Mouse (Mus musculus) cerebellum, postnatal 25 days (tissue): ENCODE results near the gene Fahd1.

Experiments used
- DNase-seq, 2 experiments: peaks; one replicate each; pipeline ENCODE4 v3.0.0; 2021; ENCODE audit warnings: mixed read lengths in 2 of 2

Gene Fahd1

GRCm38 (mm10) chr17:24844525-24844924 is 5.6 kb downstream of the Fahd1 start:
- no peak for DNase-seq

GRCm38 (mm10) chr17:24842631-24843030 is 7.5 kb downstream of the Fahd1 start:
- peak in 1 of 2 experiments; percentile 36 for DNase-seq

- DNase-seq, result peak; percentile 62 to 78
Observed at GRCm38 (mm10) chr17:24841133-24841532, 9.0 kb downstream of the Fahd1 start.

GRCm38 (mm10) chr17:24840341-24840740 is 9.8 kb downstream of the Fahd1 start:
- no peak for DNase-seq

- DNase-seq, result no peak
Observed at GRCm38 (mm10) chr17:24839842-24840241, 10.3 kb downstream of the Fahd1 start, which contains the start of gene Hagh. Gene Hagh, plus strand, starts transcription at chr17:24840143.

- DNase-seq, result no peak
Observed at GRCm38 (mm10) chr17:24821351-24822280, 28.5 kb downstream of the Fahd1 start.

- DNase-seq, result no peak
Observed at GRCm38 (mm10) chr17:24819469-24819868, 30.7 kb downstream of the Fahd1 start.

- no peak for DNase-seq
Observed at GRCm38 (mm10) chr17:24818172-24818571, 32.0 kb downstream of the Fahd1 start.

GRCm38 (mm10) chr17:24817503-24817902 is 32.7 kb downstream of the Fahd1 start:
- DNase-seq, result no peak

- no peak for DNase-seq
Observed at GRCm38 (mm10) chr17:24815256-24815655, 34.9 kb downstream of the Fahd1 start.

GRCm38 (mm10) chr17:24812215-24812614 is 37.9 kb downstream of the Fahd1 start:
- no peak for DNase-seq

GRCm38 (mm10) chr17:24811211-24811610 is 39.0 kb downstream of the Fahd1 start:
- no peak for DNase-seq

GRCm38 (mm10) chr17:24803952-24804951 is 45.9 kb downstream of the Fahd1 start, which contains the start of gene Meiob:
Gene Meiob, plus strand, starts transcription at chr17:24804289.
- DNase-seq, result peak; percentile 22 to 63

- DNase-seq, result no peak
Observed at GRCm38 (mm10) chr17:24800524-24800923, 49.6 kb downstream of the Fahd1 start.

GRCm38 (mm10) chr17:24799476-24799875 is 50.7 kb downstream of the Fahd1 start:
- DNase-seq, result no peak
